Mouse (Mus musculus) monocyte, adult 5-6 weeks (primary cell): ENCODE data around the gene St14. TPM values are rescaled to one million over a fixed set of nuclear protein-coding genes. Genes with fewer than 3 reads are reported as not detected.
A peak's percentile ranks its signal among the peaks of the same experiment; 100 is the strongest.
"Not testable (repeated sequence)": the region's sequence is repeated elsewhere in the genome, so short reads cannot be mapped to it uniquely, and the experiment has no call there.

Experiments used
- ATAC-seq: fragments of 153-309, 156-312 bp; replicated peaks from 2 replicates; pipeline ENCODE4 v1.8.0; 2017; ENCODE audit warnings: mild to moderate bottlenecking; ENCODE audit not compliant: low TSS enrichment, insufficient number of reproducible peaks, severe bottlenecking, poor library complexity, low FRiP score
- total RNA-seq: library from RNA; stranded (forward); fragments of 200-1000, 200-491, 200-594 nt; gene quantifications from 3 replicates; pipeline ENCODE4 v1.2.3, GENCODE M21; 2017

Gene St14
- total RNA-seq, 1 experiment from 2014 or later, result 7.2 TPM

GRCm38 (mm10) chr9:31090081-31091023 is 41.3 kb downstream of the St14 start:
- ATAC-seq, result no peak

GRCm38 (mm10) chr9:31089541-31089940 is 42.1 kb downstream of the St14 start:
- ATAC-seq, result no peak

GRCm38 (mm10) chr9:31088883-31089282 is 42.8 kb downstream of the St14 start:
- ATAC-seq, result no peak

DNA sequence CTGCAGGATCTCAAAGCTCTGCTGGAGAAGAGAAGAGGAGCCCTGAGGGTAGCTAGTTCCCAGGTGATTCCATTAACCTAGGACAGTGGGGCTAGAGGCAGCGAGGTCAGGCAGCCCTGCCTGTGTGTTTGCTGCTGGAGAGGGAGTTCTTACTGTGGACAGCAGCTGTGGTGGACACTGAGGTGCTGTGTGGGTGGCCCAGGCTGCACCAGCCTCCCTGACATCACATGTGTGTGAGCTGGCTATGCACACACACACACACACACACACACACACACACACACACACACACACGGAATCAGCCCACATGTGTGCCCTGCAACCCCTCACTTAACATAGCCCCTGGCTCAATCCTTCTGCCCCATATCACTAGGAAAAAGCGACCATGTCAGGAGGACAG is 43.5 kb downstream of the St14 start:
- no peak for ATAC-seq

GRCm38 (mm10) chr9:31087466-31087865 is 44.2 kb downstream of the St14 start:
- ATAC-seq, result no peak

GRCm38 (mm10) chr9:31086754-31087145 is 44.9 kb downstream of the St14 start:
- ATAC-seq, result no peak

DNA sequence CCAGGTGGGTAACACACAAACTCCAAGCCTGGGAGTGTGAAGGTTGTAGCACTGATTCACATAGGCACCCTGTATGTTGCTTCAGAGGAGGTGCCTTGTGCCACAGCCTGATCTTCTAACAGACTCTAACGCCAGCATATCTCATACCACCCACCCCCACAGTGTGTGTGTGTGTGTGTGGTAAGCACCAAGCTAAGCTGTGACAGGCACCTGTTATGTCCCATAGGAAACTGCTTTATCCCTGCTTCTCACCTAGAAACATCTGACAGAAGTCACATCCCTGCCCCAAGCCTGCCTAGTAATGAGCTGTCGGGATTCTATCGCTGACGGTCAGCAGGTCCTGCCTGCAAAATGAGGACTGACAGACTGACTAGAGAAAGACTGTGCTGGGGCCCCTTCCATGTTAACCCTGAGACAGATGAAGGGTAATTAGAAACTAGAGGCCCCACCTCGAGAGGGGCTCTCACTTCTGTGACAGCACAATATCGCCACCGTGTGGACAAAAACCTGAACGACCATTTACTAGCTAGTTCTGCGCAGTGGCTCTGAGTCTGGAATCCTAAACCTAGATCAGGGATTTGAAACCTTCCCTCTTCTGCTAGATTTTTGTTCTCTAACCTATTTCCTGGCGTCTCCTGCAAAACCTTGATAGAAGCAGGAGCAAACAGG is 45.4 kb downstream of the St14 start:
- ATAC-seq, result no peak

DNA sequence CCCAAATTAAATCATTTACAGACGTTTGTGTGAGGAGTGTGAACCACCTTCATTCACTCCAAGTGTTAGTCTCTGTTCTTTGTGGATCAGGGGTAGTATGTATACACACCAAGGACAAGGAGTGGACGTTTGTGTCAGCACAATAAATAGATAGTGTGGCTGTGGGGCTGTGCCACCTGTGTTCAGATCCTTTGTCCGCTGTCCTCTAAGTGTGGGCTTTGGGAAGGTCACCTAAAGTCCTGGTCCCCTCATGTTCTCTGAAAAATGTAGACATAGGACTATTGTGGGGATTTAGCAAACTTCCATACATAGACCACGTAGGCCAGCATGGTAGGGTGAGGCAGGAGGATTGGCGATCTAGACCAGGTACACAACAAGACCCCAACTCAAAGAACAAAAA is 46.1 kb downstream of the St14 start:
- no peak for ATAC-seq

GRCm38 (mm10) chr9:31082771-31083170 is 48.9 kb downstream of the St14 start:
- no peak for ATAC-seq

DNA sequence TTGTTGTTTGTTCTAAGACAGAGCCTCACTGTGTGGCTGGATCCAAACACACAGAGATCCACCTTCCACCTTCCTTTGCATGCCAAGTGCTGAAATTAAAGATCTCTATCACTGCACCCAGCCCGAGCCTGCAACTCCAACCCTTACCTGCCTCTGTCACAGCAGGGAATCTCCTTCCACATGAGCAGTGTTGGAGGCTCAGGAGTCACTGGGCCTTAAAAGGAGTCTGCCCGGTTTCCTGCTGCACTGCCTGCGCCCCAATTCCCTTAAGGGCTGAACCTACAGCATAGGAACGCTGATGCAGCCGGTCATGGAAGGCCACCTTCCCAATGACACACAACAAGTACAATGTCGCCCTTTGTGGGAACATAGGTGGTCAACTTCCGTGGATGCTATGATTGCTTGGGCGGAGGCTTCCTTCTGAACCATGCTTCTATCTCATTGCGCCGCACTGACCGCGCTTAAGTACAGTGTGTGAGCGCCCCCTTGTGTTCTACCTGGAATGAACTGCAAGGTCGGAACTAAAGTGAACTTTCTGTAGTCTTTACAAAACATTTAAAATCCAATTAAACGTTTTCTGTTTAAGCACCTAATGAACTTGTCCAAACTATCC is 49.5 kb downstream of the St14 start:
- ATAC-seq, result peak; percentile 66

DNA sequence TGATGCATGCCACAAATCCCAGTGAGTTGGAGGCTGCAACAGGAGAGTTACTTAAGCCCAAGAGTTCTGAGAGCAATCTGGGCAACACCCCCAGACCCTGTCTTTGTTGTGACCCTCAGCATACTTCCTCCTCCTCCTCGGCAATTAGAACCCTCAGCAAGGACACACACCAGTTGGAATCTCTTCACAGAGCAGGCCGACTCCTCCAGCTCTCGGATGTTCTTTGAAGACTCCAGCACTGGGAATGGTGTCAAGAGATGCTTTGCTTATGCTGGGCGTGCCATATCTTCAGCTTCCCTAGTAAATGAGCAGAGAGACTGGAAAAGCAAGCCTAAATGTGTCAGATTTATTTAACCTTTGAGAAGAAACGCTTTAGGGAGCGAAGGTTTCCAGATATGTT is 50.9 kb downstream of the St14 start:
- no peak for ATAC-seq

GRCm38 (mm10) chr9:31074836-31075235 is 56.8 kb downstream of the St14 start:
- ATAC-seq, result no peak

DNA sequence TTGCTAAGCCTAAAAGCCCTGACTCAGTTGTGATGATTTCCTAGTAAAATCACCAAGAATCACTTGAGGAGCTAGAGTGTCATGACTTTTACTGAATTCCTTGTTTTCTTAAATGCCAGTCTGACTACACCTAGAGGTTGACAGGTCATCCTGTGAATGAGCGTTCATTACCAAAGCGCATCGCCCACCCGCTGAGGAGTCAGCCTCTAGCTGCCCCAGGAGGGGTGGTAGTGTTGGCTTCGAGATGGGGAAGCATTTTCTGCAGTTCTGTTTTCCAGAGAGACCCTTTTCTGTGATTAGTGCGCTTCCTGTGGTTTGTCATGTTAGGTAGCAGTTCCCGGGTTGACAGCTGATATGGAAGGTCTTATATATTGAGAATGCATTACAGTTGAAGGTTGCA is 57.9 kb downstream of the St14 start:
- no peak for ATAC-seq

DNA sequence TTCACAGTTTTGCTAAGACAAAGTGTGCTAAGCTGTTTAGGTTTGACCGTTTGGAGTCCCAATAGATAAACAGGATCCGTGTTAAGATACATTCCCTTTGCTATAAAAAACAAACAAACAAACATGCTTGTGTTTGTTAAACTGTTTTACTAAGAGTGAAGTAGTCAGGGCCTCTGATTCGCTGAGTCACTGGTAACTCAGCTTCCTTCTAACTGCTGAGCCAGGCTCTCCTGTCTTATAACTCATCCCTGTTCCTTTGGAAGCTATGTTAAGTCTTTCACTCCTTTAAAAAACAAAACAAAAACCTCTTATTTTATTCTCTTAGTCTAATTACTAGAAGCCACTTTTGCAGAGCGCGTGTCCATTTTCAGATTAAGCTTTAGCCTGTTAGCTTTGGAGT is 59.4 kb downstream of the St14 start:
- no peak for ATAC-seq

- no peak for ATAC-seq
These were observed 60.9 kb downstream of the St14 start for GRCm38 (mm10) chr9:31070706-31071105.

DNA sequence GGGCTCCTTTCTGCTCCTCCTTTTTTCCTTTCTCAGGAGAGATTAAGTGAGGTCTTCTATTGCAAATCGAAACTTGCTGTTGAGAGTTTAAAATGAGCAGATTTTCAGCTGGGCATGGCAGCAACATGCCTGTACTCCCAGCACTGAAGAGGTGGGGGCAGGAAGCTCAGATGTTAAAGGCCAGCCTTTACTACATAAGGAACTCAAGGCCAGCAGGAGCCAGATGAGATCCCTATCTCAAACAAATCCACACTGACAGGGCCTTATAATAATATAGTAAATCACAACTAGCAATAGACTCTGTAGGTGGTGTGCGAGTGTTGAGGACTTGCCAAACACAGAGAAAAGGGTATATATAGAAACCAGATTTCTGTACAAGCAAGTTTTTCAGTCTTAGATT is 72.9 kb downstream of the St14 start:
- ATAC-seq, result no peak

GRCm38 (mm10) chr9:31051509-31051908 is 80.1 kb downstream of the St14 start:
- not testable (repeated sequence) for ATAC-seq

DNA sequence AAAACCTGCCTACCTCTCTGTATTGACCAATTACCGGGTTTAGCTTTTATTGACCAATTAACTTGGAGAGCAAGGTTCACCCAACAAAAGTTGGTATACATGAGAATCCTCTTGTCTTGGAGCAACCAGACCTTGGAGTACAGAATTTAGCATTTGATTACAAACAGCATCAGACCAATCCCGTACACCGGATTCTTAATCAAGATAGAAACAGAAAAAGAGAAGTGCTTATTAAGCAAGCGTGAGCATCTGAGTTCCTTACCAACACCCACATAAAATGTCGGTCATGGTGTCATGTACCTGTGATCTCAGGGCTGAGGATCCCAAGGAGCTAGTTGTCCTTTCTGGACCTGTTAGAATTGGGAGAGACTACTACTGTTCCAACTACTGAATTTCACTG is 81.4 kb downstream of the St14 start:
- no peak for ATAC-seq
